Mouse (Mus musculus) cortical plate, adult 2 months (tissue): ENCODE measurements around the gene Cd28. TPM values are rescaled to one million over a fixed set of nuclear protein-coding genes. Genes with fewer than 3 reads are reported as not detected.

Experiments used
- H3K27ac ChIP-seq: fragments of 200-500 bp; 2 replicates; pipeline ENCODE4 v1.5.1; 2012; ENCODE audit warnings: low read length, control low read depth, inconsistent platforms; ENCODE audit not compliant: insufficient read depth
- H3K4me1 ChIP-seq: fragments of 200-500 bp; 2 replicates; pipeline ENCODE4 v1.6.1; 2011; ENCODE audit warnings: low read length; ENCODE audit not compliant: control insufficient read depth, insufficient read depth
- H3K4me3 ChIP-seq: fragments of 200-500 bp; 2 replicates; pipeline ENCODE4 v1.5.1; 2011; ENCODE audit warnings: mild to moderate bottlenecking, low read length, control low read depth; ENCODE audit not compliant: insufficient read depth
- CTCF ChIP-seq: fragments of 200-500 bp; IDR thresholded peaks from 2 replicates; pipeline ENCODE4 v1.5.1; 2011; ENCODE audit warnings: mild to moderate bottlenecking, control low read depth, low read length; ENCODE audit not compliant: insufficient read depth; ENCODE audit errors: extremely low read depth
- POLR2A ChIP-seq: fragments of 200-500 bp; IDR thresholded peaks from 2 replicates; pipeline ENCODE4 v1.6.1; 2011; ENCODE audit warnings: mild to moderate bottlenecking, low read length, control low read depth; ENCODE audit not compliant: insufficient read depth; ENCODE audit errors: extremely low read depth
- polyA plus RNA-seq: library from polyadenylated mRNA; depleted of rRNA; stranded (reverse); fragments of >200 nt; gene quantifications from 2 replicates; pipeline ENCODE4 v1.2.3, GENCODE M21; 2012

Gene Cd28
- polyA plus RNA-seq, 1 experiment = 0.10 TPM

GRCm38 (mm10) chr1:60748286-60748685 is 31.7 kb downstream of the Cd28 start:
- TF ChIP-seq CTCF (no peak), POLR2A (no peak)
- no peak overlapping the region for H3K27ac ChIP-seq
- H3K4me3 ChIP-seq = no peak overlapping the region
- no peaks in the 10 kb centered on the region for H3K4me1 ChIP-seq

GRCm38 (mm10) chr1:60748936-60749335 is 32.3 kb downstream of the Cd28 start:
- Histone ChIP-seq H3K4me3 (no peak overlapping the region), H3K27ac (no peak overlapping the region), H3K4me1 (no peaks in the 10 kb centered on the region)
- no peak for TF ChIP-seq CTCF
- TF ChIP-seq POLR2A = no peak

GRCm38 (mm10) chr1:60749346-60749840 is 32.8 kb downstream of the Cd28 start:
- Histone ChIP-seq H3K27ac (no peak overlapping the region), H3K4me3 (no peak overlapping the region), H3K4me1 (no peaks in the 10 kb centered on the region)
- TF ChIP-seq POLR2A (no peak), CTCF (no peak)

- Histone ChIP-seq H3K4me1 (no peaks in the 10 kb centered on the region), H3K27ac (no peak overlapping the region), H3K4me3 (no peak overlapping the region)
- TF ChIP-seq CTCF = no peak
- TF ChIP-seq POLR2A = no peak
These were observed 33.7 kb downstream of the Cd28 start for GRCm38 (mm10) chr1:60750201-60750765.

- TF ChIP-seq CTCF = no peak
- no peak for TF ChIP-seq POLR2A
- Histone ChIP-seq H3K4me3 (no peak overlapping the region), H3K4me1 (no peaks in the 10 kb centered on the region), H3K27ac (no peak overlapping the region)
These were observed 34.4 kb downstream of the Cd28 start for GRCm38 (mm10) chr1:60751011-60751410.

GRCm38 (mm10) chr1:60752986-60753385 is 36.4 kb downstream of the Cd28 start:
- Histone ChIP-seq H3K4me1 (no peaks in the 10 kb centered on the region), H3K4me3 (no peak overlapping the region), H3K27ac (no peak overlapping the region)
- no peak for TF ChIP-seq CTCF
- TF ChIP-seq POLR2A = no peak

- H3K4me3 ChIP-seq = no peak overlapping the region
- TF ChIP-seq CTCF (no peak), POLR2A (no peak)
- H3K4me1 ChIP-seq = no peaks in the 10 kb centered on the region
- no peak overlapping the region for H3K27ac ChIP-seq
These were observed 37.4 kb downstream of the Cd28 start for GRCm38 (mm10) chr1:60753981-60754380.

GRCm38 (mm10) chr1:60755391-60756243 is 39.0 kb downstream of the Cd28 start:
- Histone ChIP-seq H3K4me1 (no peaks in the 10 kb centered on the region), H3K4me3 (no peak overlapping the region), H3K27ac (no peak overlapping the region)
- TF ChIP-seq POLR2A (no peak), CTCF (no peak)

- H3K4me3 ChIP-seq = no peak overlapping the region
- no peaks in the 10 kb centered on the region for H3K4me1 ChIP-seq
- H3K27ac ChIP-seq = no peak overlapping the region
- TF ChIP-seq CTCF (no peak), POLR2A (no peak)
These were observed 41.0 kb downstream of the Cd28 start for GRCm38 (mm10) chr1:60757631-60758030.

- H3K4me3 ChIP-seq = no peak overlapping the region
- no peaks in the 10 kb centered on the region for H3K4me1 ChIP-seq
- no peak for TF ChIP-seq CTCF
- no peak for TF ChIP-seq POLR2A
- H3K27ac ChIP-seq = no peak overlapping the region
These were observed 41.6 kb downstream of the Cd28 start for GRCm38 (mm10) chr1:60758226-60758625.
